Mouse (Mus musculus) gastrocnemius, postnatal 36 days (tissue): Measurements from ENCODE around the gene Cela1. TPM values are rescaled to one million over a fixed set of nuclear protein-coding genes. Genes with fewer than 3 reads are reported as not detected.

Experiments used
- DNase-seq, 2 experiments: peaks; one replicate each; pipeline ENCODE4 v3.0.0; 2022
- intact Hi-C: fragments of 180-260 bp; cut with DNase I; formaldehyde crosslinking; loops from one replicate; pipeline ENCODE4 v1.15.1; 2025
- long read RNA-seq, 2 experiments: library from polyadenylated mRNA; stranded (forward); transcript quantifications; one replicate each; pipeline ENCODE4 v2.0.0; 2021
- total RNA-seq, 2 experiments: library from RNA; stranded (reverse); gene quantifications; 2 replicates each; pipeline ENCODE4 v1.2.3; 2021

Cela1 gene
- not detected for total RNA-seq
- long read RNA-seq, experiment 1, result 0 reads
- long read RNA-seq, experiment 2, result 0 reads

DNA sequence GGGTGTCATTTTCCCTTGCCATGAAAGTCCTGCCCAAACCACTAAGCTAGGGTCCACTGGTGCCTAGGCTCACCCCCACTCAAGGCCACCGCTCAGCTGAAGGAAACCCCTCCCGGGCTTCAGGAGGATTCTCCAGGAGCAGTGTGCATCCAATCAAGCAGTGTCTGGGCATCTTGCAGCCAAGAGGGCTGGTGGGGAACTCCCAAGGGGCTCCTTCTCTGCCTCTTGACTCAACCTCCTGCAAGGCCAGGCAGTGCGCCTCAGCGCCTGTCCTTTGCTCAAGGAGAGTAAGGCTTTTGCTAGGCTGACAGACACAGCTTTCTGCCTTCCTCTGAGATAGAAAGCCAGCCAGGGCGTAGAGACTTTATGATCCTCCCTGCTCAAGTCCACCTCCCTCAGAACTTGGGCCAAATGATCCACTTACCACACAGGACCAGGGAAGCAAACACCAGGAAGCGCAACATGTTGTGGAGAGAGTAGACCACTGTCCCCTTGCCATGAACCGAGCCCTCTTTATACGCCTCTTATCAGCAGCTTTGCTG, at the start of gene Cela1:
Gene Cela1, minus strand, starts transcription at position 492 of the 542 bp plus-strand sequence.
- no peak for DNase-seq
- intact Hi-C loops, result no loop called here

DNA sequence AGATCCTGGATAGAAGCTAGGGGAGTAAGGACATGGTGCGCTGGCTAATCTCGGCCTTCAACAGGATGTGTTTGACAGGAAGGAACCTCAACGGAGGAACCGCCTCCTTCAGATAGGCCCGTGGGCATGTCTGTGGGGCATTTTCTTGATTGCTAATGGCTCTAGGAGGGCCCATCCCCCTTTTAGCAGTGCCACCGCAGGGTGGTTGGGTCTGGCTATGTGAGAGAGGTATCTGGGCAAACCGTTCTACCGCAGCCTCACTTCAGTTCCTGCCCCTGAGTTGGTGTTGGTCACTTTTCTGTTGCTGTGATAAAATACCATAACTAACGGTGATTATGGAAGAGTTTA, 48.2 kb upstream of the Cela1 start:
- no peak for DNase-seq
- intact Hi-C loops, result no loop called here

DNA sequence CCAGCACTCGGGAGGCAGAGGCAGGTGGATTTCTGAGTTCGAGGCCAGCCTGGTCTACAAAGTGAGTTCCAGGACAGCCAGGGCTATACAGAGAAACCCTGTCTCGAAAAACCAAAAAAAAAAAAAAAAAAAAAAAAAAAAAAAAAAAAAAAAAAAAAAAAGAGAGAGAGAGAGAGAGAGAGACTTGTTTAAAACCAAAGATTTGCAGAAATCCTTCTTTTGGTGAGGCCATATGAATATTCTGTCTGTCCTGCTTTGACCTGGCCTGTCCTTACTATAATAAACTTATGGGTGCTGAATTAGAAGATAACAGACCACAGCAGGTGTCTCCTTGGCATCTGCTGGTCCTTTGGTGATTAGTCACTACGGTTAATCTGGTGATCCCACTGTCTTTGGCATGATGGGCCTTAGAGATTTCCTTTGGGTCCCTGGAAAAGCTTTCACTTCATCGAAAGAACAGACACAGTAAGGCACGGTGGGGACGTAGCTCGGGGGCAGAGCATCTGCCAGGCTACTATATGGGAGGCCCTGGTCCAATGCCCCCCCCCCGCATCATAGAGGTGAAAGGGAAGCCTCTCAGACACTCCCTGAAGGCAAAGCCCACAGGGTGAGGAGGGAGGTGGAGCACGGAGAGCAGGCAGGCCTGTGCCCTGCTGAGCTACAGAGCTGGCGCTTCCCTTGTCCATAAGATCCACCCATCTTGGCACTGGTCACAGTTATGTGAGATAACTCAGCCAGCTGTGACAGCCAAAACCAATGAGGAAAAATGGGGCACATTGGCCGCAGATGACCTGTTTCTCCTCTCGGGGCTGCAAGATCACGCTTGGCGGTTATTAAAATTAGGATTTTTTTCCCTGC, 47.6 kb upstream of the Cela1 start:
- intact Hi-C loops, result no loop called here
- DNase-seq, result no peak

- intact Hi-C loops, result no loop called here
- no peak for DNase-seq
Observed at GRCm38 (mm10) chr15:100732580-100732979, 44.9 kb upstream of the Cela1 start.

DNA sequence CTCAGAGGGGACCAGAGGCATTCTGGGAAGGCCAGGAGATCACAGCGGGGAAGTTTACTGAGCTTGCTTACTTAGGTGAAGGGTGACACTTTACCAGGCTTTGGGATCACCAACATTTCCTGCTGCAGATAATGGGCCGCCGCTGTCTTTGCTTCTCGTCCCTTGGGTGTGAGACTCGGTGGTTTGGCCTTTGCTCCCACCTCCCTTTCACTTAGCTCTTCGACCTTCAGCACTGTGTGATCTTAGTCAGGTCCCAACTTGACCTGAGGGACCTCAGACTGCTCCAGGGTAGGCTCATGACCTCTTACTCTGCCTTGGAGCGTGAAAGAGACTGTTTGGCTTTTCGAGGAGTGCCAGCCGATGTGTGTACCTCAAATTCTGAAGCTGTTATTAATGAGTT, 43.4 kb upstream of the Cela1 start:
- DNase-seq, result no peak
- intact Hi-C loops, result no loop called here

- intact Hi-C loops, result no loop called here
- no peak for DNase-seq
Observed at GRCm38 (mm10) chr15:100729281-100729985, 41.7 kb upstream of the Cela1 start, which contains the start of gene Galnt6. Galnt6 (minus strand) TSS chr15:100729376.

DNA sequence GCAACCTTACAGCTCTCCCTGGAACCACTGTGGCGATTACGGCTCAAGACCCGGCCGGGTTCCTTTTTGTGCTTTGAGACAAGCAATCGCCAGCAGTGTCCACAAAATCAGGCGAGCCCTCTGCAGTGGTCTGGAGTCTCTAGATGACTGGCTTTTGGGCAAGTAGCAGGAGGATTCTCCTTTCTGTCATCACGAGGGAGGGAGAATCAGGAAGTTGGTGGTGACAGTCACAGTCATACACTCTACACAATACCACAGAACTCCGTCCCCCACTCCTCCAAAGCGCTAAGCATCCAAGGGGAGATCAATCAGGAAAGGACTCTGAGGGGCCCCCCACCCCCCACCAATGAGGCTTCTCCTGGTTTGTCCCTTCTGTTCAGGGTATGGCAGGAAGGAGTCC, 40.9 kb upstream of the Cela1 start:
- intact Hi-C loops, result no loop called here
- no peak for DNase-seq

GRCm38 (mm10) chr15:100727834-100728233, 40.1 kb upstream of the Cela1 start:
- intact Hi-C loops, result no loop called here

DNA sequence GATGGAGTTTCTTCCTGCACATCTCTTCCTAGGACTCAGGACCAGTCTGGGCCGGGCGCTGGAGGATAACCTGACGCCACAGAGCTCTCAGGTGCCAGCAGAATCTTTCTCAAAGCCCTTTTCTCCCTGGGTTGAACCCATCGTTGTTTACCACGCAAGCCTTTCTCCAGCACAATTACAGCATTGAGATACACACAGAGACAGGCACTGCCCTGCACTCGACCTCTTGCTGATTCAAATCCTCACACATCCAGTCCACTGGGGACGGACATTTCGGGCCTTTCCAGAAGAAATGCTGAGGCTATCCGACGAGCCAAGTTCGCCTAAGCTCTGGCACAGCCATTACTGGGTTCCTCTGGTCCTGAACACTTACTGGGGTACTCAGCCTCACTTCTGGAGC, 39.0 kb upstream of the Cela1 start:
- no peak for DNase-seq
- intact Hi-C loops, result no loop called here

More at GRCm38 (mm10) chr15:100727834-100728233, 40.1 kb upstream of the Cela1 start:
- no peak for DNase-seq

GRCm38 (mm10) chr15:100723505-100723904, 35.8 kb upstream of the Cela1 start:
- intact Hi-C loops, result no loop called here
- DNase-seq, result no peak

GRCm38 (mm10) chr15:100722564-100722963, 34.8 kb upstream of the Cela1 start:
- intact Hi-C loops, result no loop called here
- DNase-seq, result no peak

- intact Hi-C loops, result no loop called here
- no peak for DNase-seq
Observed at GRCm38 (mm10) chr15:100722026-100722425, 34.3 kb upstream of the Cela1 start.

DNA sequence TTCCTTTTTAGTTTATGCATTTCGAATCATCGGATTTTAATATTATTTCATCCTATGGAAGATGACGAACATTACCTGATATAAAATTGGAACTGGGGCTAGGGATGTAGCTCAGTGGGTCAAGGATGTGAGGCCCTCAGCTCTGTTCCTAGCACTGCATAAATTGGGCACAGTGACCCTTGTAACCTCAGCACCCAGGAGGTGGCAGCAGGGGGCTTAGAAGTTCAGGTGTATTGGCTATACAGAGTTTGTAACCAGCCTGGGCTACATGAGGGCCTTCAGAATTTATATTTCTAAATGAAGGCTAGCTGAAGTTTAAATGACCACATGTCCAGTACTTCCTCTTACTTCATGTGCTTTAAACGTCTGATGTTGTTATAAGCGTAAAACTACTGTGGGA, 33.7 kb upstream of the Cela1 start:
- no peak for DNase-seq
- intact Hi-C loops, result no loop called here

GRCm38 (mm10) chr15:100720066-100720465, 32.3 kb upstream of the Cela1 start:
- no peak for DNase-seq

GRCm38 (mm10) chr15:100719217-100719616, 31.5 kb upstream of the Cela1 start:
- DNase-seq, result no peak

More at GRCm38 (mm10) chr15:100720066-100720465, 32.3 kb upstream of the Cela1 start:
- intact Hi-C loops, result no loop called here

DNA sequence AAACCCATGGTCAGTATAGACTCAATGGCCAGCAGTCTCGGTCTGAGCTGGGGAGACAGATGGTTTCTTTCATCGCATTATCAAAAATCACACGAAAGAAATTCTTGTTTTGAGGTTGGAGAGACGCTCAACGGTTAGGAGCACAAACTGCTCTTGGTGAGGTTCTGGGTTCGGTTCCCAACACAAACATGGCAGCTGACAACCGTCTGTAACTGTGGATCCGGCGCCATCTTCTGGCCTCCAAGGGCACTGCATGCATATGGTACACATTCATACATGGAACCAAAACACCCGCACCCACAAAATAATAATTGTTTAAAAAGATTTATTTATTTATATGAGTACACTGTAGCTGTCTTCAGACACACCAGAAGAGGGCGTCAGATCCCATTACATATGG, 30.9 kb upstream of the Cela1 start:
- intact Hi-C loops, result no loop called here
- no peak for DNase-seq

More at GRCm38 (mm10) chr15:100719217-100719616, 31.5 kb upstream of the Cela1 start:
- intact Hi-C loops, result no loop called here

DNA sequence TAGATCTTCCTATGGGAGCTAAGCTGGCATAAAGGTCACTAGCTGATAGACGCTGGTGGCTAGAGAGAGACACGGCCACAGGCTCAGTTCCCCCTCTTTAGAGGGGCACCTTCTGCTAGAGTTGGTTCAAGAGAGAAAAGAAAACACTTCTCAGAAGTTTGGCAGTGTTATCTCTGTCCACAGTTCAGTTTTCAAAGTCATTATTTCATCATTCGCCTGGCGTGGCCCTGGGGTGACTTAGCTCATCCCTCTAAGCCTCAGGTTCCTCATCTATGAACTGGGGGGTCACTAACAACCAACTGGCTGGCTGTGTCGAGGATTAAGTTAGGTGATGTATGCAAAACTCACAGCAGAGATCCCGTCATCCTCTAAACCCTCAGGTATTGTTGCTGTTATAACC, 30.2 kb upstream of the Cela1 start:
- intact Hi-C loops, result no loop called here
- DNase-seq, result no peak

DNA sequence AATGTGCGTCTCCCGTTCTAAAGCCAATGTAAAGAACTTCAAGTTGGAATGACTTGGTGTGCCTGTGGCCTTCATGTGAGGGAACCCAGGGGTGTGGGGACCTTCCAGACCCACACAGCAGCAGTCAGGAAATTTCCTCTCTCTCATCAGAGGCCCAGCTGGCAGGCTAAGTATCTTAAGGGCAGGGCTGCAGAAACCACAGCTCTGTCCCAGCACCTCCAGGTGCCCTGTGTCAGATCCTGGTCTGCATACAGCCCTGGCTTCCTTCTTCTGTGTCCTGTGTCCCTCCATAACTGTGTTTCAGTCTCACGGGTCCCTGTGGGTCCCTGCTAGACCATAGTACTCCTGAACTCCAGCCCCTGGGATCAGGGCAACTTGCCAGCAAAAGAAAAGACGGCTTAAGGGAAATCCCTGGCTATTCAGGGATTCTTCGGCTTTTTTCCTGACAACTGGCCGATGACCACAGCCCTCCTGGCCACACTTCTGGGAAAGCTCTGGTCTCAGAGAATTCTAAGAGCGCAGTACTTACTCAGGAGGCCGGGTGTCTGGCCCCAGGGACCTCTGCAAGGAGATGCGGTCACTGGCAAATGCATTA, 27.8 kb upstream of the Cela1 start:
- intact Hi-C loops, result no loop called here
- no peak for DNase-seq

DNA sequence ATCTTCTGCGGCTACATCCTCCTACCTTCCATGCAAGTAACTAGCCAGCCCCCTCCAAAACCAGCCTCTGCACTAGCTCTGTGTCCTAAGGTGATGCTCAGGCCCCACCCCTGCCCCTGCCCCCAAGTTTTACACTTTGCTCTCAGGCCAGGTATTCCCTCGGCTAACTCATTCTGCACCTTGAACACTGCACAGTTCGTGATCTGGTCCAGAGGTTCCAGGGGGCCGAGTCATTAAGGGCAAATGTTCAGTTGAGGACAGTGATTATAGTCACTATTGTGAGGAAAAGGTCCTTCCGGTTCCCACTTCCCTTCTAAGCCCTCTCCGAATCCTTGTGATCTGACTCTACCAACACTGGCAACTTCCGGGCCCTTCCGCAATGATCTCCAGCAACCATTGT, 26.7 kb upstream of the Cela1 start:
- DNase-seq, result no peak
- intact Hi-C loops, result no loop called here

- DNase-seq, result no peak
- intact Hi-C loops, result no loop called here
Observed at GRCm38 (mm10) chr15:100710838-100711237, 23.1 kb upstream of the Cela1 start.

GRCm38 (mm10) chr15:100708433-100709078, 20.8 kb upstream of the Cela1 start:
- intact Hi-C loops, result no loop called here
- no peak for DNase-seq
